Mouse (Mus musculus): ENCODE data around the gene Ccn1. TPM values are rescaled to one million over a fixed set of nuclear protein-coding genes. Genes with fewer than 3 reads are reported as not detected.

Gene Ccn1
- polyA plus RNA-seq, 1 experiment from 2014 or later = 1.9 TPM

DNA sequence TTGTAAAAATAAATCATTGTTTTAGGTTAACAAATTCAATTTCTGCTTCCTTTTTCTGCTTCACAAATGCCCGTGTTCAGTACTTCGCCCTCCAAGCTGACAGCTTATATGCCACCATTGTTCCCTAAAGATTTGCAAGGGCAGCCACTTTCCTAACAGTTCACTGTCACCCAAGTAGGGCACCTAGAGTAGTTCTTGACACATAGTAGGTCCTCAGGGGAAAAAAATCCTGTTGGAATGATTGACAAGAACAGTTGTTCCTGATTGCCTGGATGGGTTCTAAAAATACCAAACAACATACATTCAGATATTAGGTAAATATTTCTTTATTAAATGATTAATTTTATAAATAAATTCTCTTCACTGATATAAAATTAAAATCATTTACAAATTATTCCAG lies 3.1 kb downstream of the Ccn1 start:
- Histone ChIP-seq H3K27ac (ENCODE audit: low read depth, low read length) (no peak overlapping the region), H3K27me3 (ENCODE audit: control insufficient read depth, insufficient read depth, low read length) (peaks cover 5% of the 10 kb centered on the region), H3K4me1 (ENCODE audit: control insufficient read depth, insufficient read depth, low read length) (peaks cover 21% of the 10 kb centered on the region), H3K4me2 (ENCODE audit: low read depth, low read length) (no peak overlapping the region), H3K9ac (replicated peaks; ENCODE audit: low read depth, low read length) (no peak overlapping the region), H3K4me3 (ENCODE audit: low read depth, low read length) (no peak overlapping the region), H3K9me3 (ENCODE audit: control insufficient read depth, low read length) (no peaks in the 10 kb centered on the region), H3K36me3 (ENCODE audit: control insufficient read depth, insufficient read depth, low read length) (no peaks in the 10 kb centered on the region)
- no peak for ATAC-seq (ENCODE audit: low read depth)
- 23% methylated on average over 2 of the region's 2 CpGs for WGBS

DNA sequence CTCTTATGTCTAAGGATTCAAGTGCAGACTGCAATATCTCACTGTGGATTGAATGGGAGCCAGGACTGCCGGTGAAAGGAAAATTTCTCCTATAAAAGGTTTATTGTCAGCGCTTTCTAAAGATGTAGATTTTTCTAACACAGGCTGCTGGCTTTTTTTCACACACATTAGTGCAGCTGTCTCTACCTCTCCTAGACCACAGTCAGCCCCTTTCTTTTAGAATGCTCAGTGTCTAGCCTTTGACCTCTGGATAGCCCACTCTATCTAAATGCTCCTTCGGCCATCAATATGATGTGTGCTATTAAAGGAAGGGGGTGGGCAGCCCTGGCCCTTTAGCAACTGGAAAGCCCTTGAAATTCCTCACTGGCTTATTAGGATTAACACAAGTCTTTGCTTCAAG lies 3.8 kb downstream of the Ccn1 start:
- Histone ChIP-seq H3K27me3 (ENCODE audit: control insufficient read depth, insufficient read depth, low read length) (peaks cover 5% of the 10 kb centered on the region), H3K27ac (ENCODE audit: low read depth, low read length) (no peak overlapping the region), H3K9me3 (ENCODE audit: control insufficient read depth, low read length) (no peaks in the 10 kb centered on the region), H3K4me1 (ENCODE audit: control insufficient read depth, insufficient read depth, low read length) (peaks cover 17% of the 10 kb centered on the region), H3K36me3 (ENCODE audit: control insufficient read depth, insufficient read depth, low read length) (no peaks in the 10 kb centered on the region), H3K4me3 (ENCODE audit: low read depth, low read length) (no peak overlapping the region), H3K4me2 (ENCODE audit: low read depth, low read length) (no peak overlapping the region), H3K9ac (replicated peaks; ENCODE audit: low read depth, low read length) (no peak overlapping the region)
- ATAC-seq (ENCODE audit: low read depth) = no peak; the same call in 1 of the 2 replicates
- 8% methylated on average over 3 of the region's 3 CpGs for WGBS

DNA sequence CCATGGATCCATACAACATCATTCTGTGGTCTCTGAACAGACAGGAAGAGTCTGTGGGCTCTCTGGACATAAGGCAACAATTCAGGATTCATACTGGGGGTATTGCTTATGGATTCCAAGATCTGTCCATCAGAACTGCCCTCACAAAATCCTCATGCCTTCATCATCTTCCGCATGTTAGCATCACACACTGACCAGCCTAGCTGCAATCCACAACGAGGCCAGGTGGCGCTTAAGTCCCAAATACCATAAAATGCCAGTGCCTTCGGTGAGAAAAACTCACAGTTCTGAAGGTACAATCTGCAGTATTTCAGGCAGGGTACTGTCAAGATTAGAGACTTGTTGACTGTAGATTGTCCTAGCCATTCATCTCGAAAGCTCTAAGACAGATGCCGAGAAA lies 4.3 kb downstream of the Ccn1 start:
- no peak for ATAC-seq (ENCODE audit: low read depth)
- Histone ChIP-seq H3K36me3 (ENCODE audit: control insufficient read depth, insufficient read depth, low read length) (no peaks in the 10 kb centered on the region), H3K4me2 (ENCODE audit: low read depth, low read length) (no peak overlapping the region), H3K4me1 (ENCODE audit: control insufficient read depth, insufficient read depth, low read length) (peaks cover 16% of the 10 kb centered on the region), H3K9ac (replicated peaks; ENCODE audit: low read depth, low read length) (no peak overlapping the region), H3K4me3 (ENCODE audit: low read depth, low read length) (no peak overlapping the region), H3K27me3 (ENCODE audit: control insufficient read depth, insufficient read depth, low read length) (peaks cover 5% of the 10 kb centered on the region), H3K27ac (ENCODE audit: low read depth, low read length) (no peak overlapping the region), H3K9me3 (ENCODE audit: control insufficient read depth, low read length) (no peaks in the 10 kb centered on the region)
- 45% methylated on average over 6 of the region's 6 CpGs for WGBS

DNA sequence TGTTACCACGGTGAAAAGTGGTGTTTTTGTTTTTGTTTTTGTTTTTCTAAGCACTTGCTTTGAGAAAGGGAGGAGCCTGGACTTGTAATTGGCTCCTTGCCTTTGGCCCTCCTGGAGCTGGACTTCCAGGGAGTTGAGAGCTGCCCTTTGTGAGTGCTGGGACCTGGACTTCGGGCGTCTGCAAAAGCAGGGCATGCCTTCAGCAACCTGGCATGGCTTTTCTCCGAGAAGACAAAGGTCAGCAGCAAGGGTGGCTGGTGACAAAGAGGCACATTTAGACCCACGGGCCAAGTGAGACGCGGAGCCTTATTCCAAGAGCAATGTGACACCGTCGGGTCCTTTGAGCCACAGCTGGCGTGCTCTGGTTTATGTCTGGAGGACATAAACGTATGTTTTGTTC lies 6.9 kb downstream of the Ccn1 start:
- H3K4me2 ChIP-seq (ENCODE audit: low read depth, low read length) = no peak overlapping the region
- H3K27me3 ChIP-seq (ENCODE audit: control insufficient read depth, insufficient read depth, low read length) = no peaks in the 10 kb centered on the region
- no peak overlapping the region for H3K27ac ChIP-seq (ENCODE audit: low read depth, low read length)
- no peak for ATAC-seq (ENCODE audit: low read depth)
- WGBS = 33% methylated on average over 11 of the region's 11 CpGs
- H3K4me3 ChIP-seq (ENCODE audit: low read depth, low read length) = no peak overlapping the region
- H3K9ac ChIP-seq (replicated peaks; ENCODE audit: low read depth, low read length) = no peak overlapping the region
- no peaks in the 10 kb centered on the region for H3K36me3 ChIP-seq (ENCODE audit: control insufficient read depth, insufficient read depth, low read length)
- no peaks in the 10 kb centered on the region for H3K9me3 ChIP-seq (ENCODE audit: control insufficient read depth, low read length)
- H3K4me1 ChIP-seq (ENCODE audit: control insufficient read depth, insufficient read depth, low read length) = no peaks in the 10 kb centered on the region; the same call in 1 of the 2 replicates

GRCm38 (mm10) chr3:145641878-145642277 lies 7.9 kb downstream of the Ccn1 start:
- no peak overlapping the region for H3K27ac ChIP-seq (ENCODE audit: low read depth, low read length)
- no peaks in the 10 kb centered on the region for H3K36me3 ChIP-seq (ENCODE audit: control insufficient read depth, insufficient read depth, low read length)
- no peak overlapping the region for H3K4me2 ChIP-seq (ENCODE audit: low read depth, low read length)
- WGBS = 83% methylated on average over 3 of the region's 3 CpGs
- H3K9me3 ChIP-seq (ENCODE audit: control insufficient read depth, low read length) = no peaks in the 10 kb centered on the region
- H3K9ac ChIP-seq (replicated peaks; ENCODE audit: low read depth, low read length) = no peak overlapping the region
- no peak for ATAC-seq (ENCODE audit: low read depth)
- no peaks in the 10 kb centered on the region; the same call in 1 of the 2 replicates for H3K4me1 ChIP-seq (ENCODE audit: control insufficient read depth, insufficient read depth, low read length)
- H3K4me3 ChIP-seq (ENCODE audit: low read depth, low read length) = no peak overlapping the region
- no peaks in the 10 kb centered on the region for H3K27me3 ChIP-seq (ENCODE audit: control insufficient read depth, insufficient read depth, low read length)

GRCm38 (mm10) chr3:145641036-145641685 lies 8.6 kb downstream of the Ccn1 start:
- WGBS = 89% methylated on average over 5 of the region's 5 CpGs
- H3K36me3 ChIP-seq (ENCODE audit: control insufficient read depth, insufficient read depth, low read length) = no peaks in the 10 kb centered on the region
- no peak for ATAC-seq (ENCODE audit: low read depth)
- H3K4me3 ChIP-seq (ENCODE audit: low read depth, low read length) = no peak overlapping the region
- no peak overlapping the region for H3K27ac ChIP-seq (ENCODE audit: low read depth, low read length)
- H3K27me3 ChIP-seq (ENCODE audit: control insufficient read depth, insufficient read depth, low read length) = no peaks in the 10 kb centered on the region
- no peak overlapping the region for H3K4me2 ChIP-seq (ENCODE audit: low read depth, low read length)
- H3K9me3 ChIP-seq (ENCODE audit: control insufficient read depth, low read length) = no peaks in the 10 kb centered on the region
- no peaks in the 10 kb centered on the region; the same call in 1 of the 2 replicates for H3K4me1 ChIP-seq (ENCODE audit: control insufficient read depth, insufficient read depth, low read length)
- H3K9ac ChIP-seq (replicated peaks; ENCODE audit: low read depth, low read length) = no peak overlapping the region

DNA sequence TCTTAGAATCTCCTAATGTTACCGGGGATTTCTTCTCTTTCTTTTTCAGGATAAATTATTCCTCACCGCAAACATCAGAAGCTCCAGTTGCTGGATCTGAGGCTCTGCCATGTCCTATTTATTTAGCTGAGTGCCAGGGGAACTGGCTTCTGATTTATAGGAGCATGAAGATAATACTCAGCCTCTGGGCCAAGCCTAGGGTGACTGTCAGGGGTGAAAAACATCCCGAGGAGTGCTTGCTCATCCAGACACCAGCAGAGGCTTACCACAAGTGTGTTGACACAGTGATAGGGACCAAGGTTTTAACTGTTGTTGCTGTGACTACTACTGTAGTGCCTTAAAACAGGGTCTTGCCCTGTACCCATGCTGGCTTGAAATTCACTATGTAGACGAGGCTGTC lies 9.2 kb downstream of the Ccn1 start:
- WGBS = 55% methylated on average over 4 of the region's 4 CpGs
- no peak overlapping the region for H3K27ac ChIP-seq (ENCODE audit: low read depth, low read length)

GRCm38 (mm10) chr3:145640170-145640569 lies 9.6 kb downstream of the Ccn1 start:
- no peak overlapping the region for H3K9ac ChIP-seq (replicated peaks; ENCODE audit: low read depth, low read length)
- no peak overlapping the region for H3K27ac ChIP-seq (ENCODE audit: low read depth, low read length)
- H3K4me2 ChIP-seq (ENCODE audit: low read depth, low read length) = no peak overlapping the region
- no peak overlapping the region for H3K4me3 ChIP-seq (ENCODE audit: low read depth, low read length)
- no peaks in the 10 kb centered on the region for H3K36me3 ChIP-seq (ENCODE audit: control insufficient read depth, insufficient read depth, low read length)
- no peaks in the 10 kb centered on the region for H3K9me3 ChIP-seq (ENCODE audit: control insufficient read depth, low read length)
- H3K4me1 ChIP-seq (ENCODE audit: control insufficient read depth, insufficient read depth, low read length) = no peaks in the 10 kb centered on the region; the same call in 1 of the 2 replicates
- ATAC-seq (ENCODE audit: low read depth) = no peak
- no peaks in the 10 kb centered on the region for H3K27me3 ChIP-seq (ENCODE audit: control insufficient read depth, insufficient read depth, low read length)
- 49% methylated on average over 4 of the region's 4 CpGs for WGBS

More for the DNA sequence above, 9.2 kb downstream of the Ccn1 start:
- Histone ChIP-seq H3K4me2 (ENCODE audit: low read depth, low read length) (no peak overlapping the region), H3K9me3 (ENCODE audit: control insufficient read depth, low read length) (no peaks in the 10 kb centered on the region), H3K27me3 (ENCODE audit: control insufficient read depth, insufficient read depth, low read length) (no peaks in the 10 kb centered on the region), H3K4me1 (ENCODE audit: control insufficient read depth, insufficient read depth, low read length) (no peaks in the 10 kb centered on the region; the same call in 1 of the 2 replicates), H3K4me3 (ENCODE audit: low read depth, low read length) (no peak overlapping the region), H3K36me3 (ENCODE audit: control insufficient read depth, insufficient read depth, low read length) (no peaks in the 10 kb centered on the region), H3K9ac (replicated peaks; ENCODE audit: low read depth, low read length) (no peak overlapping the region)
- peak; percentile 28; the same call in 1 of the 2 replicates for ATAC-seq (ENCODE audit: low read depth)

DNA sequence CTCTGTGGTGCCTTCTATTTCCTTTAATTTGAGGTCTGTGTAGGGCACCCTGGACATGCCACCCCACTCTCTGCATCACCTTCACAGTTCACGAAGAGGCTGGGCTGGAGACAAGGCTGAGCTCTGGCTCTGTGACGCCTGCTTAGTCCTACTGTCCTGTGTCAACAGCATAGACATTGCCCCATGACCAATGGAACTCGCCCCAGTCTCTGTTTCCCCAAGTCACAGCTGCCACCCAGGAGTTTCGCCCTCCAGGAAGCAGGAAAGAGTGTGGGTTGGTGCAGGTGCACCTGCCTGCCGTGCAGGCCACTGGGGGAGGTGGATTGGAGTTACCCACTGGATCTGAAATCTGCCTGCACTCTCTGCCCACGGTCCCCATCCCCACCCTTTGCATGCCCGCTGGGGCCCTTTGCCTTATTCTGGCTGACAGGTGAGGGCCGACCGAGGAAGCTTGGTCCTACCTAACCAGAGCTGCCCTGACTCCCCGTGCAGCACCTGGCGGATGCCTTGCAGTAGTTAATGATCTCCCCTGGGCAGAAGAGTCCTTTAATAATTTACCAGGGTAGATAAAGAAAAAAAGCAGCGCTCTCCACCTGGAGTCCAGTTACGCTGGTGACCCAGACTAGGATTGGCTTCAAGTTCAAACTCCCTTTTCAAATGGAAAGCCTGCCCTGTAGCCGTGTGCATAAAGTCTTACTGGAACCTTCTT lies 15.6 kb downstream of the Ccn1 start:
- H3K9ac ChIP-seq (replicated peaks; ENCODE audit: low read depth, low read length) = no peak overlapping the region
- H3K4me2 ChIP-seq (ENCODE audit: low read depth, low read length) = no peak overlapping the region
- no peaks in the 10 kb centered on the region for H3K27me3 ChIP-seq (ENCODE audit: control insufficient read depth, insufficient read depth, low read length)
- H3K4me3 ChIP-seq (ENCODE audit: low read depth, low read length) = no peak overlapping the region
- H3K36me3 ChIP-seq (ENCODE audit: control insufficient read depth, insufficient read depth, low read length) = no peaks in the 10 kb centered on the region
- H3K9me3 ChIP-seq (ENCODE audit: control insufficient read depth, low read length) = no peaks in the 10 kb centered on the region
- 84% methylated on average over 14 of the region's 14 CpGs for WGBS
- no peak for ATAC-seq (ENCODE audit: low read depth)
- no peaks in the 10 kb centered on the region for H3K4me1 ChIP-seq (ENCODE audit: control insufficient read depth, insufficient read depth, low read length)
- no peak overlapping the region for H3K27ac ChIP-seq (ENCODE audit: low read depth, low read length)
